Mouse (Mus musculus): ENCODE measurements around the gene Trnt1. TPM values are rescaled to one million over a fixed set of nuclear protein-coding genes. Genes with fewer than 3 reads are reported as not detected.
A peak's percentile ranks its signal among the peaks of the same experiment; 100 is the strongest.

Gene Trnt1
- total RNA-seq, 2 experiments from 2014 or later, result 47.2 to 60.8 TPM

GRCm38 (mm10) chr6:106769290-106769866 is 458 bp downstream of the Trnt1 start:
- DNase-seq (ENCODE audit: low spot score in 2 of 2), result no peak
- intact Hi-C loops (cut with DNase I), result no loop called here

DNA sequence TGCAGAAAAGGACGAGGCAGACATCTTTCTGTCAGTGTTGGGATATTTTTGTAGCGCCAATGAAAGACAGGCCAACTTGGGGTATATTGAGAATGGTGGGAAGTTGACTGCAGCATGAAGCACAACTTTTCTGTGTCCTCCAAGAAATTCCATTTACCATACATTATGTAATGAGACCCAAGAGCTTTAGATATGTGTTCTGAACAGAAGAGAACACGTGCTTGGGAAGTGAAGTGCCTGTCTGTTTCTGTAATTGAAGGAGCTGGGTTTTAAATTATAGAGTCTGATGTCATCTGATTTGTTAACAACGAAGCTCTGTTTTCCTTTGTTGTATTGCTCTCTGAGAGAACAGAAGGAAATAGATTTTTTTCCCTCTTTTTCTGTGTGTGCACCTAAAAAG is 1.1 kb downstream of the Trnt1 start:
- intact Hi-C loops (cut with DNase I), result no loop called here
- DNase-seq (ENCODE audit: low spot score in 2 of 2), result no peak

DNA sequence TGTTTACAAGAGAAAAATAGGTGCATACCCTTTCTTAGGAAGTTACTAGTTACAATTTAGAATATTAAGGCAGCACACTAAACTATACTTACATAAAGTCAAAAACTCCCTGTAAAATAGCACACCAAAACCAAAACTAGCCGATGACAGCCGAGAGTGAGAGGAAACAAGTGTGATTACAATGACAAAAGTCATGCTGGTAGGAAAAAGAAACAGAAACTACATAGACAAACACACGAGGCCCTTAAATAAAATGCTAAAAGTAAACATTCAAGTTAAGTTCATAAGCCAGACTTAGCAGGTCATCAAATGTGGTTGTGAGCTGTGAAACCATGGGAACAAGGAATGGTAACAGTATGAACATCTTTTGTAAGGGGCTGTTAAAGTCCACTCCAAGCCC is 18.2 kb downstream of the Trnt1 start:
- no peak for DNase-seq (ENCODE audit: low spot score in 2 of 2)
- intact Hi-C loops (cut with DNase I), result no loop called here

GRCm38 (mm10) chr6:106791429-106791828 is 22.5 kb downstream of the Trnt1 start:
- intact Hi-C loops (cut with DNase I), result no loop called here
- DNase-seq (ENCODE audit: low spot score in 2 of 2), result no peak

DNA sequence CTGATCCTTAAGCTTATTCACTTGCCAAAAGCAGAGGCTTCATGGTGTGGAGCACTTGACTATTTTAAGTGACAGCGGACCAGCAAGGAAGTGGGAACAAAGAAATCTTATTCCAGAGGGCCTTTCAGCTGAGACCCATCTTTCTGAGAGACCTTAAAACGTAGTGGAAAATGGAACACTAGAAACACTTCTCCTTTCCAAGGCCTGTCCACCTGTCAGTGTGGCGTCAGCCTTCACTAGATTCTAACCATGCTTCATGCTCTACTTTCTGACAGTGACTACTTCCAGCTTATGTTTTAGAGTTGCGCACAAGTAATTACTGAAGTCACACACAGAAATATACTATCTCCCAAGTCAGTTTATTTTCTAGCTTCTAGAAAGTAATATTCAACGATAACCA is 23.6 kb downstream of the Trnt1 start:
- no peak for DNase-seq (ENCODE audit: low spot score in 2 of 2)
- intact Hi-C loops (cut with DNase I), result no loop called here

DNA sequence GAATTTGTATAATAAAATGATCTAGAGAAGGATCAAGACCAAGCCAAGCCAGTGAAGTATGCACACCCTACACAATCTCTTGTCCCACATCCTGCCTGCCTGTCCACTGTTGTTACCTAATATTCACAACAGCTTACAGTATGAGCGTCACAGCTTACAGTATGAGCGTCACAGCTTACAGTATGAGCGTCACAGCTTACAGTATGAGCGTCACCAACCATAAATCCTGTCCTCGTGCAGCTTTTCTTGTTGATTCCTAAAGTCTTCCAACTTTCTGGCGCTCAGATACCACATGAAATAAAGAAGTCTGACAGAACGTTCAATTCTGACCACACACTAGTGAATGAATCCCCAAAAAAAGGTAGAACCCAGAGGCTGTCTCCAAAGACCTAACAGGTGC is 24.2 kb downstream of the Trnt1 start:
- intact Hi-C loops (cut with DNase I), result no loop called here
- DNase-seq (ENCODE audit: low spot score in 2 of 2), result no peak

DNA sequence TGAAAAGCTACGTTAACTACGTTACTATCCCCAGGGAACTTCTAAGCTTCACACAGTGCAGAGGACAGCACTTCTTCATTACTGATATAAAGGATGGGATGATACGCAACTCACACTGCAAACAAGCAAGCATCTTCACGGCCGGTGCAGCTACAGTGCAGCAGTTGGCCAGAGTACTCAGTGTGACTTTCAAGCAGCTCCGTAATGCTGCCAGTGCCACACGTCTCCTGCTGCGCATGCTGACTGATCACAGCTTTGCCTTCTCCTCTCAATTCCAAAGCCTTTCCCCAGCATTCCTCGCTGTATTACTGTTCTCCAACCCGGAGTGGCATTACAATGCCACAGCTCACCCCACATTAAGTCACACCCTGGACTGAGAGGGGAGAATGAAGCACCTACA is 24.7 kb downstream of the Trnt1 start:
- intact Hi-C loops (cut with DNase I), result no loop called here
- DNase-seq (ENCODE audit: low spot score in 2 of 2), result no peak

DNA sequence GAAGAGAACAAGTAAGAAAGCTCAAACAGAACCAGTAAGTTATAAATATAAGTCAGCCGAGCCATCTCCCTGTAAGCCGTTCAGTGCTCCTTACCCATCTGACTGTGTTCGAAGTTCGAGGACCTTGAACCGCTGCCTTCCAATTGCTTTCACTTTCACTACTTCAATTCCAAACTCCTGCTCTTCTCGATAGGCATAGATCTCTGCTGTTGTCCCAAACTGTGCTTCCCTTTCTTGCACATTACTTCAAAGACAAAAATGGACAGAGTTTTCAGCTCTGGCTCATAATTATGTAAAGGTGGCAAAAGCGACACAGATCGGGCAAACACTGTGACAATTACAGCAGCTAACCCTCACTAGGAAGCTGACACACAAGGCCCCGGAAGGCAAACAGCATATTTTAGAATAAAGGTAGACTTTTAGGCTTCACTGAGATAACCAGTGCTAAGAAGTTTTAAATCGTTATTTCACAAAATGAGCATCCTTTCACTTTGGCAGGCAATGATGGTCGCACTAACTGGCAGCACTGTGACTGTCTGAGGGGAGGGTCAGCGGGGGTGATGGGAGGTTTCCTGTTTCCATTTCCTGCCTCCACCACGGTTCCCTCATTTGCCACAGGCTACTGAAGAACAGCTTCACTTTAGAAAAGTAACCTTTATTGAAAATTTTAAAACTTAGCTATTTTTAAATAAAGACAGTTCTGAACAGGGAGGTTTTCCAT is 25.3 kb downstream of the Trnt1 start:
- intact Hi-C loops (cut with DNase I), result no loop called here
- no peak for DNase-seq (ENCODE audit: low spot score in 2 of 2)

GRCm38 (mm10) chr6:106799333-106800226 is 30.7 kb downstream of the Trnt1 start, which contains the start of gene Crbn:
Gene Crbn, minus strand, starts transcription at chr6:106800077.
- peak; percentile 90 to 91 for DNase-seq (ENCODE audit: low spot score in 2 of 2)
- intact Hi-C loops (cut with DNase I), result loop anchor here (5.0 to 10.0 kb wide), 2 partner anchors 735 to 1258 kb away; no protein-coding TSS in a partner anchor

- intact Hi-C loops (cut with DNase I), result loop anchor here (5.0 to 10.0 kb wide), 2 partner anchors 735 to 1257 kb away; no protein-coding TSS in a partner anchor
Observed at GRCm38 (mm10) chr6:106800227-106800557, 31.3 kb downstream of the Trnt1 start.

GRCm38 (mm10) chr6:106804904-106805303 is 36.0 kb downstream of the Trnt1 start:
- intact Hi-C loops (cut with DNase I), result loop anchor here (5.0 to 10.0 kb wide), 2 partner anchors 730 to 1252 kb away; no protein-coding TSS in a partner anchor
- DNase-seq (ENCODE audit: low spot score in 2 of 2), result peak; percentile 29 to 66

More at GRCm38 (mm10) chr6:106800227-106800557, 31.3 kb downstream of the Trnt1 start:
- no peak for DNase-seq (ENCODE audit: low spot score in 2 of 2)

DNA sequence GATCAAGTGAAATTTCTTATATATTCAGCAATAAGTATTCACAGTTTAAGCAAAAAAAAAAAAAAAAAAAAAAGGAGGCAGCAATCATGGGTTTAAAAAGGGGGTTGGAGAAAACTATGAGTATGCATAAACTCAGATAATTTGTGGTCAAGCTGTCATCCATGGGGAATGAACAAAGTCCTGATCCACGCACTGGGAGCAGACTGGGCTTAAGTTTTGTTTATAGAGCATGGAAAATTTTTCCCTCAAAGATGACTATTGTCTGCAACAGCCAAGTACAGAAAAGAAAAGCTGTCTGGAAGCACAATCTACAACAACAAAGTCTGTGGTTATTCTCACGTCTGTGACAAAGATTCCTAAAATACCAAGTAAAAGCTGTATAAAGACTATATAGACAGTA is 40.2 kb downstream of the Trnt1 start:
- intact Hi-C loops (cut with DNase I), result loop anchor here (10.0 kb wide), 1 partner anchor 726 kb away; no protein-coding TSS in a partner anchor
- DNase-seq (ENCODE audit: low spot score in 2 of 2), result no peak

- intact Hi-C loops (cut with DNase I), result no loop called here
- no peak for DNase-seq (ENCODE audit: low spot score in 2 of 2)
Observed at GRCm38 (mm10) chr6:106810686-106811085, 41.8 kb downstream of the Trnt1 start.

DNA sequence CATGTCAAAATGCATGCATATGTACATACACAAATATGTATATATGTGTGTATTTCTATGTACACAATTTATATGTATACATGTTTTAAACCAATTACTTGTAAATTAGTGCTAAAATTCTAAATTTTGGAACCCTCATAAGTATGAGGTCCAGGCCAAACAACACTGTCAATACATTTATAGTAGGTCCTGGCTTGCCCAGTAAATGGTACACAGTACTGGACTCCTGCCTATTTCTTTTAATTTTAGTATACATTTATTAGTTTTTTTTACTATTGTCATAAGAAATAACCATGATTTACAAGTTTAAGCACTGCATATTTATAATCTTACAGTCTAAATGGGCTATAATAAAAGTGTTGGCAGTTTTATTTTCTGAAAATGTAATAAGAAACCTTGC is 50.3 kb downstream of the Trnt1 start:
- intact Hi-C loops (cut with DNase I), result no loop called here

GRCm38 (mm10) chr6:106819906-106820305 is 51.0 kb downstream of the Trnt1 start:
- DNase-seq (ENCODE audit: low spot score in 2 of 2), result no peak
- intact Hi-C loops (cut with DNase I), result loop anchor here (5.0 to 10.0 kb wide), 2 partner anchors 885 to 1232 kb away; no protein-coding TSS in a partner anchor

More for the DNA sequence above, 50.3 kb downstream of the Trnt1 start:
- no peak for DNase-seq (ENCODE audit: low spot score in 2 of 2)

GRCm38 (mm10) chr6:106820566-106820965 is 51.6 kb downstream of the Trnt1 start:
- intact Hi-C loops (cut with DNase I), result loop anchor here (5.0 to 10.0 kb wide), 2 partner anchors 884 to 1232 kb away; no protein-coding TSS in a partner anchor

GRCm38 (mm10) chr6:106822329-106822728 is 53.4 kb downstream of the Trnt1 start:
- DNase-seq (ENCODE audit: low spot score in 2 of 2), result peak; percentile 45 to 59
- intact Hi-C loops (cut with DNase I), result loop anchor here (5.0 to 10.0 kb wide), 2 partner anchors 882 to 1230 kb away; no protein-coding TSS in a partner anchor

More at GRCm38 (mm10) chr6:106820566-106820965, 51.6 kb downstream of the Trnt1 start:
- DNase-seq (ENCODE audit: low spot score in 2 of 2), result no peak
